Mouse (Mus musculus) C2C12 (cell line): Measurements from ENCODE around the gene B130006D01Rik.

Experiments used
- CTCF ChIP-seq: IDR thresholded peaks from one replicate; pipeline ENCODE4 v1.5.1; 2011; ENCODE audit not compliant: control insufficient read depth, insufficient read depth, insufficient read length
- MAX ChIP-seq: IDR thresholded peaks from one replicate; pipeline ENCODE4 v1.6.1; 2011; ENCODE audit warnings: mild to moderate bottlenecking, control low read depth
- MYOD1 ChIP-seq: IDR thresholded peaks from one replicate; pipeline ENCODE4 v1.6.1; 2011; ENCODE audit warnings: low read depth; ENCODE audit not compliant: control insufficient read depth, insufficient read length

GRCm38 (mm10) chr11:95748331-95748730 lies 24.9 kb downstream of the B130006D01Rik start:
- TF ChIP-seq CTCF (no peak), MYOD1 (no peak), MAX (no peak)
